Mouse (Mus musculus) embryo, embryonic 9.5 days (tissue): ENCODE measurements around the gene Rcor1.
"Not testable (repeated sequence)": the region's sequence is repeated elsewhere in the genome, so short reads cannot be mapped to it uniquely, and the experiment has no call there.

ENCODE experiments used
- DNase-seq: peaks from one replicate; pipeline ENCODE4 v3.0.0-alpha.2; 2017; ENCODE audit errors: extremely low spot score

Gene Rcor1

DNA sequence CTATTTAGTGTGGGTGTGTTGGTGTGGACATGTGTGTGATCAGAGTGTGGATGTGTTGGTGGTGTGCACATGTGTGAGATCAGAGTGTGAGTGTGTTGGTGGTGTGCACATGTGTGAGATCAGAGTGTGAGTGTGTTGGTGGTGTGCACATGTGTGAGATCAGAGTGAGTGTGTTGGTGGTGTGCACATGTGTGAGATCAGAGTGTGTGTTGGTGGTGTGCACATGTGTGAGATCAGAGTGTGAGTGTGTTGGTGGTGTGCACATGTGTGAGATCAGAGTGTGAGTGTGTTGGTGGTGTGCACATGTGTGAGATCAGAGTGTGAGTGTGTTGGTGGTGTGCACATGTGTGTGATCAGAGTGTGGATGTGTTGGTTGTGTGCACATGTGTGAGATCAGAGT, 30.1 kb downstream of the Rcor1 start:
- DNase-seq: not testable (repeated sequence)

DNA sequence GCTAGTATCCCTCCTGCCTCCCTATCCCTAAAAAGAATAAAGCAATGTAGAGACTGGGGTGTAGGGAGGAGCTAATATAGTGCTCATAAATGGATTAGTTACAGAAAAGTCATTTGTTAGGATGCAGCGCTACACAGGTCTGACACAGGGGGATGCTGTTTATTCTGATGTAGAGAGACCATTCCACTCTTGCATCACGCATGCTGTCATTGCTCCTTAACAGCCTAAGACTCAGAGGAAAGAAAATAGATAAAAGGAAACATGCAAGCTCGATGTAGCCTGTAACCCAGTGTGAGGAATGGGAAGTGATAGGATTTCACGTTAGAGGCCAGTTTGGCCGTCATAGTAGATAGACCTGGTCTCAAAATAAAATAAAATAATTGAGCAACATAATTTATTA, 31.9 kb downstream of the Rcor1 start:
- DNase-seq: no peak

DNA sequence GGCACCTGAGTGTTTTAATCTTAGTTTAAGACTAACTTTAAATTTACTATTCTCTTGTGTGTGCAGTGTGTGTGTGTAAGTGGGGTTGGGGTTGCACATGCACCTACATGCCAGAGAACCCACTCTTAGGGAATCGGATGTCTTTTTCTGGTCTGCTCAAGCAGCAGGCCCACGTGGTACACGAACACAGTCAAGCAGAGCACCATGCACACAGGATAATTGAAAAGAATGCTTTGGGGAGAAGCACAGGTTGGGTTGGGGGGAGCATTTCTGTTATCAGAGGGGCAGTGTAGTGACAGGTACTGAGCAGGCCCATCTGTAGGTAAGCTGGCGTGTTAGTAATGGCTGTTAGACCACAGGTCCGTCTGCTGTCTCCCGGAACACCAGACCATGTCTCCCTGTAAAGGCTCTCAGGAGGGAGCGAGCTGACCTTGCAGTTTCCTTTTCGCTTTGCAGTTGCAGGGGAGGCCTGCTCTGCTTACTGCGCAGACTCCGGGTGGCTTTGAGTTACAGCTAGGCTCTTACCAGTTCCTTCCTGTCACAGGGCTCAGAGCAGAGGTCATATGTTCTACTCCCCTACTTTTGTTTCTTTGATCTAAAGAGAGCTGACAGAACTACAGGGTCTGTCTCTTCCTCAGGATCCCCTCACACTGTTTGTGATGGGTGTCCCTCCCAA, 32.5 kb downstream of the Rcor1 start:
- no peak for DNase-seq

DNA sequence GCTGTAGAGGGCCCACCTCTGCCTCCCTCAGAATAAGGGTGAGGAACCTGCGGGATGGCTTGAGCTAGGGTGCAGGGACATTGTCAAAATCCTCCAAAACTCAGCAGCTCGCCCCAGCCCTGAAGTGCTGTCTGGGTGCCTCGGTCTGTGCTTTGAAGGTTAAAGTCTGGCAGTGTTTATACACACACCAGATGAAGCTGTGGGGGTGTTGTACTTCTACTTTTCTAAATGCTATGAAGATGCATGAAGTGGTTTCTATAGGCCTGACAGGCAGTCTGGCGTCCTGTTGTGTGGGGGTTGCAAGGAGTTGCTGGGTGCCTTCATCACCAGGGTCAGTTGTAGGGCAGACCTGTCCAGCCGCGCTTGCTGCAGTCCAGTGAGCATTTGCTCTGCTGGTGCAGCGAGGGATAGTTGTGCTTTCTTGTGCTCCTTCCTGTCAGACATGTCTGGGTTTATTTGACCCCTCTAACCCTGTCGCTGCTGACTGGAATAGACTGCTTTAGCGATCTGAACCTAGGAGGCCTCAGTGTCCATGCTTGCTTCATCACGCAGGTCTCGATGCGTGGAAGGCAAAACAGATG, 37.3 kb downstream of the Rcor1 start:
- peak; percentile 32 for DNase-seq

DNA sequence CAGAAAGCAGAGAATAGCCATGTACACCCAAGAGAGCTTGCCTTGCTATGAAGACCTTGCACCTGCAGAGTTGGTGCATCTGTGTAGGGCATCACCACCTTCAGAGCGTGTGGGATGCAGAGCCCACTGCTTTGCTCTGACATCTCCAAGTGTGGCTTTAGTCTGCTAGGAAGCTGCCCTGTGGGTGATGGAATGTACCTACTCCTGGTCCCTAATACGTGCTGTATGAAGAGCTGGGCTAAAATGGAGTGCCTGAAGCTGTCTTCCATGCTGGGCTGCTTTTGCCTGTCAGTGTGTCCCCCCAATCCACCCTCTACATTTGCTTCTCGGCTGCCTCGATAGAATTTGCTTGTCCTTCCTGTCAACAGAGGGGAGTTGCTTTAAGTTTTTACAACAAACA, 46.4 kb downstream of the Rcor1 start:
- DNase-seq: no peak

DNA sequence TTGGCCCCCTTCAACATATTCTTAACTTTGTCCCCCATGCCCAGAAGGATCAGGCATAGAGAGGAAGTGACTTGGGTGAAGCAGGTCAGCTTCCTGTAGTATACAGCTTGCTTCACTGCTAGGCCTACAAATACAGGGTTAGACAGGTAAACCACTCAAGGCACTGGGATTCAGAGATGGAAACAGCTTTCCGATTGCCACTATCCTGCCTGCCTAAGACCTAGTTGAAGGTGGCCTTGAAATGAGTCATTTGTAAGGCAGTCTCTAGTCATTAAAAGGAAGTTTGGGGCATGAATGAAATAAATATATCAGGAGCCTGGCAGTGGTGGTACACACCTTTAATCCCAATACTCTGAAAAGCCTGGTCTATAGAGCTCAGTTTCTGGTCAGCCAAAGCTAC, 47.9 kb downstream of the Rcor1 start:
- no peak for DNase-seq

DNA sequence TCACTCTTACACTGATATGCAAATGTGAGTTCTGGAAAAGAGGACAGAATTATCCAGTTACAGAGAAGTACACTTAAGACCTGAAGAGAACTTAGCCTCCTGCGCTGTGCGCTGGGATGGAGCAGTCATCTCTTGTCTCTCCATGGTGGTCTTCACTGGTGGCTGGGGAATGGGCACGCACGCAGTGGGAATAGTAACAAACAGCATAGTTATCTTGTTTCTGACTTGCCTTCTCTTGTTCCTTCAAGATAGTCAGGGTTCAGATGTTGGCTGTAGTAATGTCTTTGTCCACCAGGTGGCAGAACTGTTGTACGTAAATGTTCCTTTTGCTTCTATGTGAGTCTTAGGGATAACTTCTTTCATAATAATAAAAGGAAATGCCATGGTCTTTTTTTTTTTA, 49.0 kb downstream of the Rcor1 start:
- peak; percentile 67 for DNase-seq

DNA sequence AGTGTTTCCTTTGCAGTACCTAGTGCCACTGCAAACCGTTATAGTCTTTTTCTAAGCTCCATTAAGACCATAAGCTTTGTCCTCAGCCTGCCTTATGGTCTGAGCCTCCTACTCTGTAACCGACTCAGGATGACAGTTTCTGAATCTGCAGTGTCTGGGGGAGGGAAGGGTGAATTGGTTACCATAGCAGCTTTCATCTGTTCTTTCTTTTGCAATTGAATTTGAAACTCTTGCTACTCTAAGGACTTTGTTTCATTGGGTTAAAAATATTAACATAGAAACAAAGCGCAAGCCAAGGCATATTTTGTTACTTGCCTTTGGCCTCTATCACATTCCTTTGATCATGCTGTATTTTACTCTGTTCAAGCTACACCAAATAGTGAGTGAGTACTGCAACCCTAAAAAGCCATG, 49.6 kb downstream of the Rcor1 start:
- no peak for DNase-seq

DNA sequence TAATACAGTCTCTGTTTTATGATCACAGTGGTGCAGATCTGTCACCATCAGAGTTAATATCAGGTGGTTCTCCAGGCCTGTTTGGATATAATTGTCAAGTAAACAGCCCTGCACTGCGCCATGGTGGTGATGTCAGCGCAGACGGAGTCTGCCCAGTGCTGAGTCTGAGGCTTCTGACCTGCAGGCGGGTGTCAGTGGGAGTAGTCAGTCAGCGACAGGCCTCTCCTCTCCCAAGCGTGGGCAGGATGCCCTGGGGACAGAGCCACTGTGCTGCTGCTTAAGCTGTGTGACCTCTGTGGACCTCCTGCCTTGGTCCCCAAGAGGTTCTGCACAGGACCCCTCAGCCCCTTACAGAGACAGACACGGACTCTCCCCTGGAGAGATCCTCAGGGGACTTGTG, 50.0 kb downstream of the Rcor1 start:
- no peak for DNase-seq

DNA sequence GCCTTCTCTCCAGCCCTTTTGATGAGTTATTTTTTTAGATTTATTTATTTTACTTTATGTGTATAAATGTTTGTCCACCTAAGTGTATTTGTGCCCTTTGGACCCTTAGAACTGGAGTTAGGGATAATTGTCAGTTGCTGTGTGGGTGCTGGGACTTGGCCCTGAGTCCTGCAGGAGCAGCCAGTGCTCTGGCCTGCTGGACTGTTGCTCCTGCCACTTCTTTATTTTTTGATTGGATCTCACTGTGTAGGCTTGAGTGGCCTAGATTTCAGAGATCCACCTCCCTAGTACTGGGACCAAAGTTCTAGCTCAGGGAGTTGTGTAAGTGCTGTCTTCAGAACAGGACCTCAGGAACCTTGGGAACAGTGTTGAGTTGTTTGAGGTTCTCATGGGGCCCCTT, 51.6 kb downstream of the Rcor1 start:
- DNase-seq: no peak

DNA sequence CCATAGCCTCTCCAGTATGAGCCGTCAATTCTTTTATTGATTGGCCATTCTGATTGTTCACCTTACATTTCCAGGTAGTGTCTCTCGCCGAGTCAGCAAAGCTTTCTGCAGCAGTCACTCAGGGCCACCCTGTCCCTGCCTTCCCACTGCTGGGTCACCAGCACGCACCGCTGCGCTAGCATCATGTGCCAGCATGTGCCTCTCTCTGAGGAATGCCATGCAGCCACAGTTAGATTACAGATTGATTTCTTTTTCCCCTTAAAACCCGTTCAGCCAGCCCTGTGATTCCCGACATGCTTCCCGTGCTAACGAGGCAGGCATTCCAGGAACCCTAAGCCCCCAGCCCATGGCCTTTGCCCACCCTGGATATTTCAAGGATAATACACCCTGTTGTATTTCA, 52.8 kb downstream of the Rcor1 start:
- no peak for DNase-seq

DNA sequence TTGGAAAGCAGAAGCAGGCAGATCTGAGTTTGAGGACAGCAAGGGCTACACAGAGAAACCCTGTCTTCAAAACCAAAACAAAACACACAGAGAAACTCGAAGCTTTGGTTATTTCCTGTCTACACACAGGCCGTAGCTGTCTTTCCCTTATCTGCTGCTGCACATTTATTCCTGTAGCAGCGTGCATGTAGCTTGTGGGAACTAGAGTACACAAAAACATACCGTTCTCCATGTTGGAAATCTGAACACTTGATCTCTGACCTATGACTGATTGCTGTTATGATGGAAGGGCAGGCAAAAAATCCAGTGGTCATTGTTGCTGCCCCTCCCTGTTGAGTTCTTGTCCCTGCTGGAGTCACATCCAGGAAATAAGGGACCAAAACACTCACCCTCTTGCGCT, 54.9 kb downstream of the Rcor1 start:
- DNase-seq: no peak

DNA sequence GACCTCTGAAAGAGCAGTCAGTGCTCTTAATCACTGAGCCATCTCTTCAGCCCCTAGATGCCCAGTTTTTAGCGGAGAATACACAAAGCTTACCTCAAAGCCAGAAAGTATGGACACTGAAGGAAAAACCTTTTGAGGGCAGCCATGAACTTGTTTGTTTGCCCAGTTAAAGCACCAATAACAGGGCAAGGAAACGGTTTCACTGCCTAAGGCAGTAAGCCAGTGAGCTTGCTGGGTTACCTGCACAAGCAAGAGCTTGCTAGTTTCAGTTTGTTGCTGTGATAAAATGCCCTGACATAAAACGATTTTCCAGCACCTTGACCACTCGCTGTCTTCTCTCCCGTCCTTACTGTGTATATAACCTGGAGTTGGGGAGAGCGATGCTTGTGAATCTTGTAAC, 55.9 kb downstream of the Rcor1 start:
- no peak for DNase-seq

DNA sequence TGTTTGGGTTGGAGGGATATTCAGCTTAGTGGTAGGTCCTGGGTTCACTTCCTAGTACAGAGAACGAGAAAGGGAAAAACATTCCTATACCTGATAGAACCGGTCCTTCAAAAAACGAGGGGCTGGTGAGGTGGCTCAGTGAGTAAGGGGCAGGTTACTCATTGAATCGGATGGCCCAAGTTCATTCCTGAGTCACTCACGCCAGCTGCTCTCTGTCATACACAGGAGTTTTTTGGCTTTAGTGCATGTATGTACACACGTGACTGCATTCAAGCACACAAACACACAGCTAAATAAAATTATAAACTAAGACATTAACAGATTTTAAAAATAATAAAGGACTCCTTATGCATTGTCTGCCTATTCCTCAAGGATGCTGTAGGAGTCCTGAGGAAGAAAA, 57.1 kb downstream of the Rcor1 start:
- DNase-seq: no peak

DNA sequence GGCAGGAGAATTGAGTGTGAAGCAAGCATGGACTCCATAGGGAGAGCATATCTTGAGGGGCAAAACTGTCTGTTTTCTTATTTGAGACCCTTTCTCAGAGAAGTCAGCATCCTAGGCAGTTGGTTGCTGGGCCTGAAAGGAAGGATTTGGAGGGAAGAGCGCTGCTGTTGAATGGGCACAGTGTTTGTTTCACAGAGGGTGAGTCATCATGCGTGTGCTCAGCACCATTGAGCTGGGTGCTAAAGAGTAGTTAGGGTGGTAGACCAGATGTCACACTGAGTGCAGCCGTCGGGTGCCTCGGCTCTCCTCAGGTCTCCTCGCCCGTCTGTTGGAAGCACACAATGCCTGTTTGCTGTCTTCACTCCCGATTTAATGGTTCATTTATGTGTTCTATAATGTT, 57.9 kb downstream of the Rcor1 start:
- no peak for DNase-seq

DNA sequence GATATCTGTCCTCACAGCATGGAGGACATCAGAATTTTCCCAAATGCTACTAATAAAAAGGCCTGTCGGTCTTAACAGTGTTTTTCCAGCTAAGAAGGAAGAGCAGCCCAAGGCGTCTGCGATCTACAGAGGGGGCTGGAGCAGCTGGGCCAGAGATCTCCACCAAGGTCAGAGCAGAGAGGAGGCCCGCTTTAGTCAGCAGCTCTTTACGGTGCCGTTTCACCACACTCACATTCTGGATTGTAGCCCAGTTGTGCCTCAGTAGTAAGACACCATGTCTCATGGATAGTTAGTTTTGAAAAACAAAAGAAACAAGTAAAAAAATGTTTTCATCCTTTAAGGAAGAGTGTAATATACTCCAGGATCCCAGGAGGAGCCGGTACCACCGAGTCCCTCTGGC, 72.0 kb downstream of the Rcor1 start:
- DNase-seq: no peak

DNA sequence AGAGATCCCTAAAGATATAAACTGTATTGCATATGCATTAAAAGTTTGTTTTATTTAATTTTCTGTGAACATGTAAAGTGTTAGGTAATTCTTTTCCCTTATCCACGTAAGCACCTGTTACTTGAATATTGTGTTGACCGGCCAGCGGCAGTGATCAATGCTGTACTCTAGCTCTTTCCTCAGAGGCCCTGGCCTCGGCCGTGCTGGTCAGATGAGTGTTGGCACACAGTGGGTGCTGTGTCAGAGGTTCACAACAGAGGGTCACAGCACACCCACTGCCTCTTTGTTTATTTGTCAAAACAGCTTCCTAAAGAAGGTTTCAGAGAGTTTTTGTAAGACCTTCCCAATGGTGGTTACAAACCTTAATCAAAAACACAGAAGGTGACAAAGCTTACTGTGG, 75.4 kb downstream of the Rcor1 start:
- DNase-seq: no peak

DNA sequence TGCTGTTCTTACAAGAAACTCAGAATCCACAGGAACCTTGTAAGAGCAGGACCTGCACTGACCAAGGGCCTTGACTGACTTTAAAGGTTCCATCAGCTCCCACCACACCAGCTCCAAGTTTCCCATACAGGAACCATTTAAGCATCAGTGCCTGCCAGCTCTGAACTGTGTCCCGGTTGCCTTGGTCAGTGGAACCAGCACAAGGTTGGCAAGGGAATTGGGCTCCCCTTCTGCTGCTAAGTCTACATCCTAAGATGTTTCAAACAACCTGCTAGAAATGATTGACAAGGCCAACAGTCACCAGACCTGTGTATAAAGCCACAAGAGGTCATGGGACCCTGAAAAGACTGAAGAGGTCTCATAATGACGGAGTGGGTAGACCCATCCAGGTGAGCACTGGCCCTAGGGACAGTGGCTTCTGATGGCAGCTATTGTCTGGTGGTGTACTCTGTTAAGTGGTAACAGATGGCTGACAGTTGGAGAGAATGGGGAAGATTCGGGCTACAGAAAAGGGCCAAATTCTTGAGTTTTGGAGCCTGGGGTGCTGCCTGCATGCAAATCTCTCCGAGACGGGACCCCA, 80.4 kb downstream of the Rcor1 start:
- DNase-seq: no peak

DNA sequence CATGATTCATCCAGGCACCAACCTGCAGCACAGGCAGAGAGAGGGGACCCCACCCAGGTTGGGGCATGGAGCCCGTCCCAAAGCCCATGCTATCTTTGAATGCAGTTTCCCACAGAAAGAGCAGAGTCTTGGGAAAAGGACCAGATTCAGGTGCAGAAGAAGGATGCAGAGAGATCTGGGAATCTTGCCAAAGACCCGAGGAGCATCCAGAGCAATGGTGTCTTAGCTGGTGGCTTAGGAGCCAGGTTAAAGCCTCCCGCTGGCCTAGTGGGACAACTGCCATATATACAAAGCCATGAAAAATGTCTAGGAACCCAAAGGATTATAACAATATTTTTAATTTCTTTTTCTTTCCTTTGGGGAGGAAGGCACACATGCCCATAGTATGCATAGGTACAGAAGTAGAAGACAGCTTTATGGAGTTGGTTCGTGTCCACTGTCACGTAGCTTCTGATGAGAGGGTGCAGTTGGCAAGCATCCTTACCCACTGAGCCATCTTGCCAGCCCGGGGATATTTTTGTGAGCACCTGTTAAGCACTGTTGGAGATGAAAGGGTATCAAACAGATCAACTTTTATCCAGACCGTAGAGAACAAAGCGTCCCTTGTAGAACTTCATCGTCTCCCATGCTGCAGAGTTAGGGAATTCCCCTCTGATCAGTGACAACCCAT, 82.0 kb downstream of the Rcor1 start:
- DNase-seq: no peak

DNA sequence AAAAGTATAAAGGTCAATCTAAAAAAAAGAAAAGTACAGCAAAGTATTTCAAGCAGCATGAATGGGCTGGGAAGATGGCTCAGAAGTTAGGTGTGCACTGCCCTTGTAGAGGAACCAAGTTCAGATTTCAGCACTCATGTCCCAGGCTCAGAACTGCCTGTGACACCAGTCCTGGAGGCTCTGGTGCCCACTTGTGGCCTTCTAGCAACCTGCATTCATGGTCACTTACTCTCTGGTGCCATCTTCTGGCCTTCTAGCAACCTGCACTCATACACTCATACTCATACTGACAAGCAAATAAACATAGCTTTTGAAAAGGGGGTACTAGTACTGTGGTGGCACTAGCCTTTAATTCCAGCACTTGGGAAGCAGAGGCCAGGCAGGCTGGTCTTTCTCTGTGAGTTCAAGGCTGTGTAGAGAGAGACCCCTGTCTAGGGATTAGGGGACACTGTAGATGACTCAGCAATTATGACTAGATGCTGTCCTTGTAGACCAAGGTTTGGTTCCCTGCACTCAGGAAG, 83.2 kb downstream of the Rcor1 start:
- no peak for DNase-seq

DNA sequence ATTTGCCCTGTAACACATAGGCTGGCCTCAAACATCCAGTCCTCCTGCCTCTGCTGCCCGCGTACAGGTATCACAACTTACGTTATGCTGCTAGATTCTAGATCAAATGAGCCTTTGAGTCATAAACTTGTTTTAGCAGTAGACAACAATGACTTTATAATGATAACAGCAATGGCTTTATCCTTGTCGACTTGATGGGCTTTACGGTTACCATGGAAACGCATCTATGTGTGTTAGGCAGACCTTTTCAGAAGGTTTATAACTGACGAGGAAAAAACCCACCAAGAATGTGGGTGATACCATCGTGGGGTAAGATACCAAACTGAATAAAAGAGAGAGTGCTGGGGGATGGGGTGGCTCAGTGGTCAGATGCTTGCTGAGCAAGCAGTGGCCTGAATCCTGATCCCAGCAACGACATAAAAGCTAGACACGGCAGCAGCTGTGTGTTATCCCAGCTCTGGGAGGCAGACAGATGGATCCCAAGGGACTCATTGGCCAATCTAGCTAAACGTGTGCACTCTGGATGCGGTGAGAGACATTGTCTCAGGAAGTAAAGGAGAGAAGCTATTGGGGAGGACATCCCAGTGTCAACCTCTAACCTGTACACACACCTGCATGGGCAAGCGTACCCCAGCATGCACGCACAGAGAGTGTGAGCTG, 85.6 kb downstream of the Rcor1 start:
- DNase-seq: no peak

DNA sequence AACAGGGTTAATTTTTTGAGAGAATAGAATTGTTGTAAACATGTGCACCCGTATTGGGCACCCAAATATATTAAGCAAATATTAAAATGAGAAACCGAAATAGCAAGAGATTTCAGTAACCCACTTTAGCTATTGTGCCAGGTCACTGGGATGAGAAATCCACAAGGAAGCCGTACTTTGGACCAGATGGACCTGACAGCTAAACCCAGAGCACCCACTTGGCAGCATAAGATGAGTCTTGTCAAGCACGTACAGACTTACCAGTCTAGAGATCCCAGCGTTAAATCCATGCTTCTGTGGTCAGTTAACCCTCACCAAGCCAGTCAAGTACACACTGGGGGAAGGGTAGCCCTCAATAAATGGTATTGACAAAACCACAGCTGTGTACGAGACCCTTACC, 86.5 kb downstream of the Rcor1 start:
- no peak for DNase-seq
